Mouse (Mus musculus): ENCODE data around the gene Adgrb2. TPM values are rescaled to one million over a fixed set of nuclear protein-coding genes. Genes with fewer than 3 reads are reported as not detected.
A peak's percentile ranks its signal among the peaks of the same experiment; 100 is the strongest.

Adgrb2 gene
- total RNA-seq (2017), result 2.0 to 2.3 TPM in 2 of 3 replicates, not detected in the other

DNA sequence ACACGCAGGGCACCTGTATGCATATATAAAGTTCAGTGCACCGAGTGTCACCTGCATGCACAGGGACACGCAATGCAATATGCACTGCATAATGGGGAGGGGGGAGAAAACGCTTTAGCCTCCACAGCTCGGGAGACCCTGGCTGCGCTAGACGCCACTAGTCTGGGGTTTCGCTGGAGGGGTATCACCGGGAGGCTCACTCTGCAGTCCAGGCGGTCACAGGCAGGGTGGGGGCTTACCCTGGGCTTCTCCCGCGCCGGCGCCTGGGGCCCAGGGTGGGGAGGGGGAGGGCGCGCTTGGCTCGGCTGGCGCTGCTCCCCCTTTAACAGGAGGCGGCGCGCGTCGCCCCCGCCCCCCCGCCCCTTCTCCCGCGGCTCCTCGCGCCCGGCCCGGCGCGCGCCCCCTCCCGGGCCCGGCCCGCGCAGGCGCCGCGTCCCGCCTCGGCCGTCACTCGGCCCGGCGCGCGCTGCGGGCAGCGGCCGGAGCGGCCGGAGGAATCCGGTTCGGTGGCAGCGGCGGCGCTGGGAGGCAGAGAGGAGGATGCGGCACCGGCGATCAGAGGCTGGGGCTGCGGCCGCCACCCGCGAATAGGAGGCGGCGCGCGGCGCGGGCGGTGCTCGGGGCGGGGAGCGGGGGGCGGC lies at the start of gene Adgrb2:
Adgrb2 (plus strand) TSS at position 450 of the 641 bp plus-strand sequence.
- ATAC-seq (replicated peaks; ENCODE audit: insufficient number of reproducible peaks, low FRiP score, low TSS enrichment, poor library complexity, severe bottlenecking), result no peak

DNA sequence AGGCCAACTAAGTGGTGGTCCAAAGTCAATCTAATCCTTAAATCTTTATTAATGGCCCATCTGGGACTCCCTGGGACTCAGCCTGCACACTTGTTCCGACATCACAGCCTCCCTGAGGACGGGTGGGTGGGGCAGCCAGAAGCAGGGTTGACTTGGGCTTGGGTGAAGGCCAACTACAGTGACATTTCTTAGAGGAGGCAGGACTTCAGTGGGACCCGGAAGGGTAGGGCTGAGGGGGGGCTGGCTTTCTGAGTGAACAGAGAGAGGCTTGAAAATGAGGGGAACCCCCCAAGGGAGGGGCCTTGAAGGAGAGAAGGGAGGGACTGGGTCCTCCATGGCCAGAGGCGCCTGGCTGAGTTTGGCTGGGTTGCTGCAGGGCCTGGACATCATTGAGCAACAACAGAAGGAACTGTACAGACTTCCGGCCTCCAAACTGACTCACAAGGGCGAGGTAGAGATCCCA lies 33.3 kb upstream of the Adgrb2 start:
- ATAC-seq (replicated peaks; ENCODE audit: insufficient number of reproducible peaks, low FRiP score, low TSS enrichment, poor library complexity, severe bottlenecking), result peak; percentile 47

DNA sequence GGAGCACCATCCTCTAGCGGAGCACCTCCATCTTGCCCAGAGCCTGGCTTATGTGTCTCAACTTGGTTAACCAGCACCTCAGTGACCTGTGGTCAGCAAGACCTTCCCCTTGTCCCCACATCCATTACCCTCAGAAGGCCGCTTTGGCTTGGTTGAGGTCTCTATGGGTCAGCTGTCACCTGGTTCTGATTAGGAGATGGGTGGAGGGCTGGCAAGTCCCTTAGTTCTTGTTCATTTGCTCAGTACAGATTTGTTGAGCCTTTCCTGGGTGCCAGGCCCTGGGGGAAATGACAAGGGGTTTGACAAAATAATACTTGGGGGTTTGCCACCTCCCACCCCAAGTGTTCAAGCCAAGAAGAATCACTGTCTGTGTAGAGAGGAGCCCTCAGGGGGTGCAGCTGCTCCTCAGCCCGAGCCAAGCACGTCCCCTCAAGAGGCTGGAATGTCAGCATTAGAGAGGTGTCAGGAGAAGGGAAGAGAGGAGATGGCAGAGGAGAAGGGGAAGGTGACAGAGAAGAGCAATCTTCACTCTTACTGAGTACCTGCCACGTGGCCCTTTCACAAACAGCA lies 32.3 kb upstream of the Adgrb2 start:
- no peak for ATAC-seq (replicated peaks; ENCODE audit: insufficient number of reproducible peaks, low FRiP score, low TSS enrichment, poor library complexity, severe bottlenecking)

DNA sequence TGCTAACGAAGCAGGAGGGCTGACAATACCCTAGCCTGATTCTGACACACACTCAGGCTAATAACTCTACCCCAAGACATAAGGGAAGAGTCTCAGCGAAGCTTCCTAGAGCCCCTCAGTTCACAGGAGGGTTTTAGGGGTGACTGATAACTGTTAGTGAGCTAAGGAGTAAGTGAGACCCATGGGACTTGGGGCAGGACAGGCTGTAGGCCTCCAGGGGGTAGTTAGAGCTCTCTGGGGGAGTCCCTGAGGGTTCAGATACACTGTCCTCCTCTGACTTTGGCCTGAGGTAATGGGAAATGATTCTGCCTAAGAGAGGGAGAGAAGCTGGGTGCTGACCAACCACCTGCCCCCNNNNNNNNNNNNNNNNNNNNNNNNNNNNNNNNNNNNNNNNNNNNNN lies 30.1 kb upstream of the Adgrb2 start:
- ATAC-seq (replicated peaks; ENCODE audit: insufficient number of reproducible peaks, low FRiP score, low TSS enrichment, poor library complexity, severe bottlenecking), result no peak

DNA sequence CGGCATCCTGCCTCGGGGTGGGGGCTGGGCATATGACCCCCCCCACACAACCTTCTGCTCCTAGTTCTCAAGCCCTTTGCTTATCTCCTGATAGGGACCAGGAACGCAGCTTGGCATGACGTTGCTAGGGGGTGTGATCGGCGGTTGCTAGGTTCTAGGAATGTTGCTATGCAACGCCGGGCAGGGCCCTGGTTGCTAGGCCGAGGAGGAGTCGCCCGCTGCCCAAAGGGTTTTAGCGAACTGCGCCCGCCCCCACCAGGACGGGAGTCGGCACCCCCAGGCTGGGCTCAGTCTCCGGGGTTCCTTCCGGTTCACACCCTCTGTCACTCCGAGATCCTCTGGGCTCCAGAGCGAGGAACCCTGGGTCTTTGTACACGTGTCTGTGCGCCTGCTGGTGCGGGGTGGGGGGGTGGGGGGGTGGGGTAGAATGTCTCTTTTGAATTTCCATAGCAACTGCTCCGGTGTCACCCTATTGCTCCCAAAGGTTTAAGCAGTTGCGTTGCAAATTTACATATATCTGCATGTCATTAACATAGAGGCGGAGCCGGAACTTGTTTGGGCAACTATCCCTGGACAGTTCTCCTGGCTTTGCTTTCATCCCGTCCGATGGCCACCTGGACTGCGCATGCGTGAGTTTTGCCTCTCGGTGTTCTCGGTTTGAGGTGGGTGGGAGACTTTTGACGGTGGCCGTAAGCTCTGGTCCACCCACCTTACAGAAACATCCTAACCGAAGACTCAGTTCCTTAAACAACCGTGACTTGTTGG lies 24.3 kb upstream of the Adgrb2 start:
- peak; percentile 59 for ATAC-seq (replicated peaks; ENCODE audit: insufficient number of reproducible peaks, low FRiP score, low TSS enrichment, poor library complexity, severe bottlenecking)

DNA sequence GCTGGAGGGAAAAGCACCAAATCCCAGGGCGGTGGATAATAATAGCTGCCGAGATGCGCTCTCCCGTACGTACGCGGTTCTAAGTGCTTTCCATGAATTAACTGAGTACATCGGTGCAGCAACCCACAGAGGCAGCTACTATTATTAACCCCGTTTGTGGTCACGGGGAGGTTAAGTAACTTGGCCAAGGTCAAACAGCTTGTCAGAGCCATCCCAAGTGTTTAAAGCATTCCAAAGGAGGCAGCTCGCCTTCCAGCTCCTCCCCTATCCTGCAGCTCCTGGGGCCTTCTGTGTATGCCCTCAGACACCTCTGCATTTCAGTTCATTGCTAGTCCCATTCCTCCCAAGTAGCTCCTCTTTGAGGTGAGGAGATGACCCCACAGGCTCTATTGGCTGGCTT lies 19.4 kb upstream of the Adgrb2 start:
- no peak for ATAC-seq (replicated peaks; ENCODE audit: insufficient number of reproducible peaks, low FRiP score, low TSS enrichment, poor library complexity, severe bottlenecking)

DNA sequence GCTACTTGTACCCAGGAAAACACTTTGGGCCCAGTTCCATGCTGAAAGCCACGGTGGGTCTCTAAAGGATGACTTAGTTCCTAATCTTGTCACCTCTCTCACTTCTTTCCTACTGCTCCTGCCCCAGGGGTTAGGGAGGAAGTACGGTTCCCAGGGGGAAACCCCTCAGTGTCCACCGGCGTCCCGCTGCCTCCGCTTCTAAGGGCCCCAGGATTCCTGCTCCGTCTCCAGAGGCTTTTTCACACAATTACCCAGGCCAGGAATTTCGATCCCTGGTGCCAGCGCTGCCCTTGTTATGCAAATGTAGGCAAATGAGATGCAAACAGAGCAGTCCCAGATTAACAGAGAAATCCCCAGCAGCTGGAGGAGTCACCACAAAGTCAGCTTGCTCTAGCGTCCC lies 18.5 kb upstream of the Adgrb2 start:
- ATAC-seq (replicated peaks; ENCODE audit: insufficient number of reproducible peaks, low FRiP score, low TSS enrichment, poor library complexity, severe bottlenecking), result no peak

DNA sequence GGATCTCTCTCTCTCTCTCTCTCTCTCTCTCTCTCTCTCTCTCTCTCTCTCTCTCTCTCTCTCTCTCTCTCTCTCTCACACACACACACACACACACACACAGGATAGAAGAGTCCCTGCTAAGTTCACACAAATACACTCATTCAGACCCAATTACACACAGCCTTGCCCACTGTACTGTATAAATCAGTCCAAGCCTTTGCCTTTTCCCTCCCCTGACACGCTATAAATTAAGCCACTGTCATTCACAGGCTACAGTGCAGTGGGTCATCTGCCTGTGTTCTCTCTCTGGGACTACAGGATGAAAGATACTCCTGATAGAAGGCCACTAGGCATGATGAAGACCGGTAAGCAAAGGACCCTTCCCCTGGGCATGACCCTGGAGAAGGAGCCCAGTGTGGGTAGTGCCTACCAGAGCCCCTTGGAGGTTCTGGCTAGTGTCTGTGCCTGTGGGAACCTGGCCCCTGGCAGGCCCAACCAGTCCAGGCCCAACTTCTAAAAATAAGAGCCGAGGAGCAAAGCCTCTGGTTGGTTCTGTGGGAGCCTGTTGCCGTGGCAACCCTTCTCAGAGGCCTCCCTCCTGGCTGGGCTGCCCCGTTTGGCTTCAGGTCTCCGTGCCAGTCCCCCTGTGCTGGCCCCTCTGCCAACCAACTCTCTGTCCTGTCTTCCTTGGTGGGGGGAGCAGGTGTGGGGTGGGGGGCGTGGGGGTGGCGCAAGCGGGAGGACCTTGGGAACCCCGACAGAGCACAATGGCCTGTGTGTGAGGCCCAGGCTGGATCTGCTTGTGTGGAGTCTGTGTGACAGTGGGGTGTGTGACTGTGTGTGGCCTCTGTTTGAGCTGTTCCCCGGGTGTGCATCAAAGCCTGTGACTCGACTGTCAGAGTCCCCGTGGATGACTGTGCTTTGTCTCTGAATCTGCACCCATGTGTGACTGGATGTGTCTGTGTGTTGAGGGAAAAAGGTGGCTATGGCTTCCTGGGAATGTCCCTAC lies 17.4 kb upstream of the Adgrb2 start:
- no peak for ATAC-seq (replicated peaks; ENCODE audit: insufficient number of reproducible peaks, low FRiP score, low TSS enrichment, poor library complexity, severe bottlenecking)

DNA sequence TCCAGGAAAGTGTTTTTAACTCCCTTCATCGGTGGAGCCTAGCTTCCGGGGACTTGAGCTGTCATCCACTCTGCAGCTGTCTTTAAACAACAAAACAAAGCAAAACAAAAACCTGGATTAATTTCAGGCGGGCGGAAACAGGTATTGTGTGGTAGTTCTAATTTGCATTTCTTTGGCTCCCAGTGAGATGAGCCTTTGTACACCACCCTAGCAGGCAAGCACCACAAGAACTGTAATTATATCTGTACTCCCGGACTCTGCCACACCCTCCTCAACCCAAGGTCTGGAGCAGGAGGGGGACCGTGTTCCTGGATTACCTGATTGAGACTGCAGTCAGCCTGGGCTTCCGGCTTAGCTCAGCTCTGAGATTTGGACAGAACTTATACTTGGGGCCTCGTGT lies 14.5 kb upstream of the Adgrb2 start:
- no peak for ATAC-seq (replicated peaks; ENCODE audit: insufficient number of reproducible peaks, low FRiP score, low TSS enrichment, poor library complexity, severe bottlenecking)

DNA sequence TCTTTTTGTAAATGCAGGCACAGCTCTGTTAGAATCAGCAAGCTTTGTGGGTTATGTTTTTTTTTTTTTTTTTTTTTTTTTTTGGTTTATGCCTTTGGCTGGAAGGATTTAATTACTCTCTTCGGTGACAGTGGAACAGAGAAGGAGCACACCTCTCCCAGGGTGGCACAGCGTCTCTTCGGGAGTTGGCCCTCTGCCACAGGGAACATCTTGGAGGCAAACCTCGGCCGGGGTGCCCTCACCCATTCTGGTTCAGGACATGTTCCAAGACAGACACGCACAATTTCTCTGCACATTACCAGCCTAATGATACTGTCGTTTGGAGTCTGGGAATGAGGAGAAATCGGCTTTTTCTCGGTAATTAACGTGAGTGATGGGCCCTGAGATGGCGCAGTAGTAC lies 13.8 kb upstream of the Adgrb2 start:
- no peak for ATAC-seq (replicated peaks; ENCODE audit: insufficient number of reproducible peaks, low FRiP score, low TSS enrichment, poor library complexity, severe bottlenecking)

DNA sequence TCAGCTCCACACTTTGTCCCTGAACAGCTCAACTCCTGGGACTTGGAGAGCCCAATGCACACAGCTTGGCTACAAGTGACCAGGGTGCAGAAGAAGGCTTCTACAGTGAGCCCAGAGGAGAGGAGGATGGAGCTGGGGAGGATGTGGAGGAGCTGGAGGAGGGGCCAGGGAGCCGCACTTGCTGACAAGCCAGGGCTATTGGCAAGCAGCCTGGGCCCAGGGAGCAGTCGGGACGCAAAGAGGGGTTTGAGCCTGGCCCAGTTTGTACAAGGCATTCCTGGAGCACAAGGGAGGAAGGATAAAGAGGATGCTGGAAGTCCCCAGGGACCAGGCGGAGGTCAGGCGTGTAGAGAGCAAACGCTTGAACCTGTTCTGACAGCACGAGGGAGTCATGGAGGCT lies 12.7 kb upstream of the Adgrb2 start:
- no peak for ATAC-seq (replicated peaks; ENCODE audit: insufficient number of reproducible peaks, low FRiP score, low TSS enrichment, poor library complexity, severe bottlenecking)

DNA sequence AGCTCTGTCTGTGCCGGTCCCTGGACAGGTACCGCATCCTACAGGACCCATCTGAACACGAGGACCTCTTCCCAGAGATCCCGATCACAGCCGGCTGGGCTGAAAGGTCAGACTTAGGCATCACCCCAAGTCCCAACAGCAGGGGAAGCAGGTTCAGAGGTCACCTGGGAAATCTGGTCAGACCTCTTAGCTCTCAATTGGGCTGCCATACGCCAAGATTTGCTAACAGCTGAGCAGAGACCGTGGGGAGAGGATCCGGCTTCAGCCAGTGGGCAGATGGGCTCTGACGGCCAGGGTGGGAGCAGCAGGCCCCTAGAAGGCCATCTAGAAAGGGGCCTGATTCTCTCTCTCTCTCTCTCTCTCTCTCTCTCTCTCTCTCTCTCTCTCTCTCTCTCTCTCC lies 10.4 kb upstream of the Adgrb2 start:
- ATAC-seq (replicated peaks; ENCODE audit: insufficient number of reproducible peaks, low FRiP score, low TSS enrichment, poor library complexity, severe bottlenecking), result no peak

DNA sequence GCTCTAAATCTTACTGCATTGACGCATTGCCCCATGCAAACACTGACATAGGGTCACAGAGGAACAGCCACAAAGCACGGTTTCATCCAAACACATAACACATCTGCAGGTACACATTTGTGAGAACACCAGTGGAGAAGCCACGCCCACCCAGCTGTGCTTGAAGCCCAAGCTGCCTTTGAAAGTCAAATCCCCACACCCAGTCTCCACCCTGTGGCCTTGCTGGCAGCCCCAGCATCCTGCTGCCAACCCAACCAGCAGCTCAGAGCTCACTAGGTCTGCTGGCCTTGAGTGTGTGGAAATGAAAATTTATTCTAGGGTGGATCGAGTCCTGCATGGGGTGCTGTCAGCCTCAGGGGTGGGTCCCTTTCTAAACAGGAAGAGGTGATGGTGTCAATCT lies 7.4 kb upstream of the Adgrb2 start:
- ATAC-seq (replicated peaks; ENCODE audit: insufficient number of reproducible peaks, low FRiP score, low TSS enrichment, poor library complexity, severe bottlenecking), result no peak

DNA sequence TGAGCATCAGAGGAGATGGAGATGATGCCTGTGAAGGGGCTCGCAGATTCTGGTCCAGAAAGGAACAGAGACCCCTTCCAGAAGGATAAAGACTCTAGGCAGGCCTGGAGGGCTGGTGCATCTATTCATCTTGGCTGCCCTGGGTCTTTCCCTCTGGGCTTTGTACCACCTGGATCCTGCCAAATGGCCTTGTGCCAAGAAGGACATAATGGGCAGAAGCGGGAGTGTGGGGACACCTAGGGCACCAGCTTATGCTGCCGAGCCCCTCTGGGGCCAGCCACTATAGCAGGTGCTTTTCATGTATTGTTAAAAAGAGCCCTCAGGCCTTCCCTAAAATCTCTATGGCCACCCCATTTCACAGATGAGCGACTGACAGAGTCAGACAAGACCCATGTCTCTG lies 6.4 kb upstream of the Adgrb2 start:
- no peak for ATAC-seq (replicated peaks; ENCODE audit: insufficient number of reproducible peaks, low FRiP score, low TSS enrichment, poor library complexity, severe bottlenecking)

DNA sequence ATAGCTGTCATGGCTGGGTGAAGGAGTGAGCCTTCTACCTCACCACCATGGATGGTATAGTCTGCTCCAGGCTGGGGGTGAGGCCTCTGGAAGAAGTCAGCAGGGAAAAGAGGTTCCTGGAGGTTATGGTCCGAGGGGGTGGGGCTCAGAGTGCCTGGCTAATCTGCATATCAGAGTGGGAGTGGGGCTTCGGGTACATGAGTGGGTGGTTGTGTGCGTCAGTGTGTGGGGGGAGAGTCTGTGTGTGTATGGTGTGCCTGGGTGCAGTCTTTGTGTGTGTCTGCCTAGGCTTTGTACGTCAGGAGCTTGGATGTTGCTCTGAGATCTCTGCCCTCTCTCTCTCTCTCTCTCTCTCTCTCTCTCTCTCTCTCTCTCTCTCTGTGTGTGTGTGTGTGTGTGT lies 5.7 kb upstream of the Adgrb2 start:
- no peak for ATAC-seq (replicated peaks; ENCODE audit: insufficient number of reproducible peaks, low FRiP score, low TSS enrichment, poor library complexity, severe bottlenecking)

DNA sequence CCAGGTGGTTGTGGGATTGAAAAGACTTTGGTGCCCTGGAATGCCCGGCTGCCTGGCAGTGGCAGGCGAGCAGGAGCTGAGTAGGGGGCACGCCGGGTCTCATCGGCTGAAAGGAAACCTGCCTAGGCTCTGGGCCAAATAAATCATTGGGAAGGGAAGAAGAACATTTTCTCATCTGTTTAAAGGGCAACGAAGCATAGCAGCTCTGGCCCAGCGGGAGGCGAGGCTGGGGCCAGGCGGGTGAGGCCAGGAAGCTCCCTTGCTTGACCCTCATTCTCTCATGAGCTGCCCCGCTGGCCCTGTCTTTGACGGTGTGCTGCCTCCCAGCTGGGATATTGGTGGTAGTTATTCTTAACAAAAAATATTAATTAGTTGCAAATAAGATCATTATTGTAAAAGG lies 3.0 kb upstream of the Adgrb2 start:
- no peak for ATAC-seq (replicated peaks; ENCODE audit: insufficient number of reproducible peaks, low FRiP score, low TSS enrichment, poor library complexity, severe bottlenecking)

DNA sequence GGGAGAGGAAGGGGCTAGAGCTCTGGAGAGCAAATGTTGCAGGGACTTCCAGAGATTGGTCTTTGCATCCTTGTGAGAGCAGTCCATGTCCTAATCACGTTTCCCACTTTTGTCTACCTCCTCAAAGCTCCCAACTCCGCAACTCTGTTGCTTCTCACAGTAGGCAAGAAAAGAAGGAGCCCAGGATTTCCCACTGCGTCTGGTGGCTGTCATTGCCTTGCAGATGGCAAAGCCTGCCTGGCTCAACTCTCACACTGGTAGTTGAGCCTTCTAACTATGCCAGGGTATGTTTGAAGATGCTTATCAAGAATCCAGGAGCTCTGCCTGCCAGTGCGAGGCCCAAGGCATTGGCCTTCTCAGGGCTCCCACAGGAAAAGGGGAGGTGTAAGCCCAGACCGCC lies 1.6 kb upstream of the Adgrb2 start:
- ATAC-seq (replicated peaks; ENCODE audit: insufficient number of reproducible peaks, low FRiP score, low TSS enrichment, poor library complexity, severe bottlenecking), result no peak

DNA sequence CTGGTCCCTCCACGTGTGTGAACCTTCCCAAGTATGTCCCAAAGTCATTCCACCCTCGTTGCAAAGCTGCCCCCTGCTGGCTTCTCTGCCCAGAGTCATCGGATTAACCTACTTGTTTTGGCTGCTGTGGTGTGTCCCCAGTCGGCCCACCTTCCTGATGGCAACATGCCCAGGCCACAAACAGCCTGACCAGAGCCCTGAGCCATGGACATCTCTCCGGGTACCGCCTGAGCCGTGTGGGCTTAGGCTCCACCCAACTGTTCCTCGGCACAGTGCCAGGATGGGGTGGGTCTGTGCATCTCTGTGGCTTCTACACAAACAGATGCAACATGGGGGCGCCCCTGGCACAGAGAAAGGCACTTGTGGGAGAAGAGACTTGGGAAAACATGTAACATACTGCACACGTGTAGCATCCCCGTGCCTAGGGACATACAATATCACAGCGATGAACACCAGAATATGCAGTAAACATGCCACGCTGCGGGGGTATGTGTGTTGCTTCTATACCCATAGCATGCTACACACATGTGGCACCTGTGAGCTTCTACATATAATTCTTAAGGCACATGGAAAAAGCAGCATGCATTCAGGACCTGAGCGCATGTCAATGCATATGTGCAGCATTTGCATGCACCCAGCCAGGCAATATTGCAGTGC lies 778 bp upstream of the Adgrb2 start:
- no peak for ATAC-seq (replicated peaks; ENCODE audit: insufficient number of reproducible peaks, low FRiP score, low TSS enrichment, poor library complexity, severe bottlenecking)

All from monocyte, adult 5-6 weeks (primary cell).